Mouse (Mus musculus) brain, embryonic 14.5 days (tissue): ENCODE data around the gene Atp5l.

Experiments
- CTCF ChIP-seq: fragments of 200-500 bp; IDR thresholded peaks from 2 replicates; pipeline ENCODE4 v1.5.1; 2012; ENCODE audit warnings: inconsistent platforms, mild to moderate bottlenecking, moderate library complexity, borderline replicate concordance; ENCODE audit not compliant: insufficient read depth, insufficient read length; ENCODE audit errors: extremely low read depth
- POLR2A ChIP-seq: fragments of 200-500 bp; IDR thresholded peaks from 2 replicates; pipeline ENCODE4 v1.6.1; 2012; ENCODE audit warnings: mild to moderate bottlenecking, inconsistent platforms, borderline replicate concordance; ENCODE audit not compliant: poor library complexity, insufficient read depth, insufficient read length, severe bottlenecking; ENCODE audit errors: extremely low read depth

GRCm38 (mm10) chr9:44942421-44942820, 21.9 kb upstream of the Atp5l start:
- TF ChIP-seq CTCF (no peak), POLR2A (no peak)
